Comparison of ENCODE assay signal across 8 mouse cellular contexts in genomic region chr15:78851505-78852153, GRCm38 (mm10). TPM values are rescaled to one million over a fixed set of nuclear protein-coding genes. Genes with fewer than 3 reads are reported as not detected.
DNase-seq lines count a peak whose midpoint lies in the region; ATAC-seq and TF ChIP-seq lines count a peak whose summit lies in the region.

No protein-coding gene starts in this region.

- no peak overlapping the region for H3K4me3 ChIP-seq in bone marrow macrophage, adult 2 months (ENCODE audit: insufficient read depth, low read length)
- H3K4me3 ChIP-seq in heart, embryonic 13.5 days = no peak overlapping the region
- no peak overlapping the region for H3K4me3 ChIP-seq in kidney, postnatal 0 days (replicated peaks; ENCODE audit: low read depth, low read length)
- no peak overlapping the region for H3K4me3 ChIP-seq in liver, adult 2 months (ENCODE audit: insufficient read depth, low read depth, low read length)
- H3K4me3 ChIP-seq in myocyte = no peak overlapping the region

- H3K36me3 ChIP-seq in heart, embryonic 13.5 days = peaks cover 36% of the 10 kb centered on the region
- H3K36me3 ChIP-seq in kidney, postnatal 0 days (ENCODE audit: insufficient read depth, low read length) = peaks cover 14% of the 10 kb centered on the region; the same call in 1 of the 2 replicates
- no peaks in the 10 kb centered on the region for H3K36me3 ChIP-seq in liver, adult 2 months (ENCODE audit: control insufficient read depth, insufficient read depth, low read length)
- peaks cover 26% of the 10 kb centered on the region for H3K36me3 ChIP-seq in myocyte (ENCODE audit: control insufficient read depth, insufficient read depth)

- no peak overlapping the region for H3K27ac ChIP-seq in bone marrow macrophage, adult 2 months (ENCODE audit: insufficient read depth, low read depth, low read length)
- no peak overlapping the region for H3K27ac ChIP-seq in heart, embryonic 13.5 days (replicated peaks)
- no peak overlapping the region for H3K27ac ChIP-seq in kidney, postnatal 0 days
- H3K27ac ChIP-seq in liver, adult 2 months (replicated peaks; ENCODE audit: insufficient read depth, low read depth, low read length) = no peak overlapping the region

- H3K9me3 ChIP-seq in heart, embryonic 13.5 days = no peaks in the 10 kb centered on the region
- H3K9me3 ChIP-seq in kidney, postnatal 0 days (replicated peaks; ENCODE audit: low read length) = no peaks in the 10 kb centered on the region

- TF ChIP-seq POLR2A in bone marrow macrophage, adult 2 months (IDR thresholded peaks at IDR 0.05; ENCODE audit: borderline replicate concordance, low read depth, low read length) = no peak
- TF ChIP-seq POLR2A in liver, adult 2 months (IDR thresholded peaks at IDR 0.05; ENCODE audit: extremely low read depth, insufficient read depth, low read length) = no peak
- TF ChIP-seq POLR2A in myocyte (IDR thresholded peaks at IDR 0.05; ENCODE audit: insufficient read length, low read depth) = peak; percentile 49

- DNase-seq in B cell, adult 2 months = peak; percentile 94 to 95
- DNase-seq in kidney, postnatal 0 days (ENCODE audit: low spot score) = peak; percentile 93
- peak; percentile 68 for DNase-seq in liver, adult 2 months (ENCODE audit: extremely low read depth, low read depth, low spot score)
- peak; percentile 92 to 98 for DNase-seq in spleen, postnatal 4 days (ENCODE audit: low spot score in 2 of 2)

- no peaks in the 10 kb centered on the region for H3K4me1 ChIP-seq in bone marrow macrophage, adult 2 months (ENCODE audit: control insufficient read depth, insufficient read depth, low read length)
- H3K4me1 ChIP-seq in heart, embryonic 13.5 days = peaks cover 43% of the 10 kb centered on the region
- H3K4me1 ChIP-seq in kidney, postnatal 0 days (replicated peaks; ENCODE audit: insufficient read depth, low read length) = 0 out of 2 replicates have a peak, but pooled peaks cover 3% of the 10 kb centered on the region
- peaks cover 15% of the 10 kb centered on the region for H3K4me1 ChIP-seq in liver, adult 2 months (ENCODE audit: control insufficient read depth, insufficient read depth, low read length)

- no peaks in the 10 kb centered on the region for H3K27me3 ChIP-seq in heart, embryonic 13.5 days (replicated peaks)
- H3K27me3 ChIP-seq in kidney, postnatal 0 days (ENCODE audit: insufficient read depth, low read length) = no peaks in the 10 kb centered on the region
- no peaks in the 10 kb centered on the region for H3K27me3 ChIP-seq in liver, adult 2 months (ENCODE audit: control insufficient read depth, insufficient read depth, low read length)
- H3K27me3 ChIP-seq in myocyte (ENCODE audit: control insufficient read depth, insufficient read depth, insufficient read length) = no peaks in the 10 kb centered on the region

- peak overlapping the region; percentile 37; the same call in 1 of the 2 replicates for H3K9ac ChIP-seq in heart, embryonic 13.5 days
- no peak overlapping the region for H3K9ac ChIP-seq in kidney, postnatal 0 days (ENCODE audit: low read depth, low read length)
- no peak overlapping the region for H3K9ac ChIP-seq in liver, adult 2 months (ENCODE audit: low read depth, low read length)

- peaks cover 2% of the 10 kb centered on the region; the same call in 1 of the 2 replicates for H3K79me2 ChIP-seq in liver, adult 2 months (ENCODE audit: control insufficient read depth, insufficient read depth, low read length)
- peaks cover 29% of the 10 kb centered on the region for H3K79me2 ChIP-seq in myocyte (ENCODE audit: control insufficient read depth, insufficient read depth)

- H3ac ChIP-seq in myocyte (ENCODE audit: control insufficient read depth, insufficient read length) = no peak overlapping the region

- TF ChIP-seq CTCF in bone marrow macrophage, adult 2 months (IDR thresholded peaks at IDR 0.05; ENCODE audit: low read depth, low read length) = peak; percentile 72
- TF ChIP-seq CTCF in kidney, postnatal 0 days (IDR thresholded peaks at IDR 0.05; ENCODE audit: low read depth) = peak; percentile 94
- TF ChIP-seq CTCF in liver, adult 2 months (IDR thresholded peaks at IDR 0.05; ENCODE audit: low read depth, low read length) = peak; percentile 91

- 6% methylated on average over 13 of the region's 13 CpGs for WGBS in heart, embryonic 13.5 days
- WGBS in kidney, postnatal 0 days = 13% methylated on average over 13 of the region's 13 CpGs
- WGBS in liver, adult 2 months = 8% methylated on average over 13 of the region's 13 CpGs

- ATAC-seq in erythroblast, adult 5-6 weeks (replicated peaks; ENCODE audit: low FRiP score, poor library complexity, severe bottlenecking) = peak; percentile 85
- peak; percentile 61 for ATAC-seq in heart, embryonic 13.5 days (ENCODE audit: extremely low read depth, insufficient number of reproducible peaks, low FRiP score, low TSS enrichment)
- ATAC-seq in kidney, postnatal 0 days (replicated peaks; ENCODE audit: low FRiP score, low read depth) = peak; percentile 40

- peak overlapping the region; percentile 44 for H3K4me2 ChIP-seq in heart, embryonic 13.5 days
- H3K4me2 ChIP-seq in kidney, postnatal 0 days (ENCODE audit: low read length) = no peak overlapping the region
- H3K4me2 ChIP-seq in myocyte (ENCODE audit: low read depth) = peak overlapping the region; percentile 10

TF ChIP-seq in myocyte, 11 proteins besides CTCF, POLR2A, EP300 and RAD21:
- no peak for TF ChIP-seq E2F4 (IDR thresholded peaks at IDR 0.05; ENCODE audit: insufficient read depth)
- TF ChIP-seq POLR2AphosphoS2 (IDR thresholded peaks at IDR 0.05; ENCODE audit: insufficient read length, low read depth) = peak; percentile 92

RNA-seq across cellular contexts. Expression of gene Lgals2, which starts 3.7 kb away (rescaled TPM):
- not detected in 2 replicates for polyA plus RNA-seq in bone marrow macrophage, adult 2 months (2012; ENCODE audit: insufficient read depth, insufficient read length, missing spikeins)
- not detected in 2 replicates for total RNA-seq in erythroblast, adult 5-6 weeks (2015; ENCODE audit: low replicate concordance)
- not detected in 2 replicates for total RNA-seq in erythroblast, adult 5-6 weeks (2017; ENCODE audit: low replicate concordance)
- polyA plus RNA-seq in heart, embryonic 13.5 days (2015; fragmentation: Nextera tagmentation; extraction: Ambion mirVana) = 0.82 TPM in 1 of 2 replicates, not detected in the other
- 0.91 and 1.2 TPM in 2 replicates for polyA plus RNA-seq in kidney, postnatal 0 days (2015; fragmentation: Nextera tagmentation; extraction: Ambion mirVana)
- total RNA-seq in liver, adult 2 months (2014; rRNA removed) = 0.55 TPM in 1 of 2 replicates, not detected in the other
- polyA plus RNA-seq in liver, adult 2 months (2012; rRNA removed) = 0.57 TPM in 1 of 2 replicates, not detected in the other
- polyA plus RNA-seq in myocyte (2012; fragmentation: generic; extraction: Trizol) = 2.2 TPM

RNA-seq across cellular contexts. Expression of gene Cdc42ep1, which starts 9.2 kb away (rescaled TPM):
- polyA plus RNA-seq in bone marrow macrophage, adult 2 months (2012; ENCODE audit: insufficient read depth, insufficient read length, missing spikeins) = 0.31 and 0.36 TPM in 2 replicates
- not detected in 2 replicates for total RNA-seq in erythroblast, adult 5-6 weeks (2015; ENCODE audit: low replicate concordance)
- total RNA-seq in erythroblast, adult 5-6 weeks (2017; ENCODE audit: low replicate concordance) = 0.70 TPM in 1 of 2 replicates, not detected in the other
- polyA plus RNA-seq in heart, embryonic 13.5 days (2015; fragmentation: Nextera tagmentation; extraction: Ambion mirVana) = 34.2 and 36.1 TPM in 2 replicates
- 51.4 and 57.1 TPM in 2 replicates for polyA plus RNA-seq in kidney, postnatal 0 days (2015; fragmentation: Nextera tagmentation; extraction: Ambion mirVana)
- 6.5 and 8.5 TPM in 2 replicates for total RNA-seq in liver, adult 2 months (2014; rRNA removed)
- polyA plus RNA-seq in liver, adult 2 months (2012; rRNA removed) = 39.7 and 42.7 TPM in 2 replicates
- polyA plus RNA-seq in myocyte (2012; fragmentation: generic; extraction: Trizol) = 76.0 TPM

RNA-seq across cellular contexts. Expression of gene Gga1, which starts 25.4 kb away (rescaled TPM):
- 68.7 and 76.5 TPM in 2 replicates for polyA plus RNA-seq in bone marrow macrophage, adult 2 months (2012; ENCODE audit: insufficient read depth, insufficient read length, missing spikeins)
- total RNA-seq in erythroblast, adult 5-6 weeks (2015; ENCODE audit: low replicate concordance) = 6.5 and 17.1 TPM in 2 replicates
- total RNA-seq in erythroblast, adult 5-6 weeks (2017; ENCODE audit: low replicate concordance) = 3.5 and 3.7 TPM in 2 replicates
- polyA plus RNA-seq in heart, embryonic 13.5 days (2015; fragmentation: Nextera tagmentation; extraction: Ambion mirVana) = 44.3 and 46.2 TPM in 2 replicates
- polyA plus RNA-seq in kidney, postnatal 0 days (2015; fragmentation: Nextera tagmentation; extraction: Ambion mirVana) = 41.5 and 42.8 TPM in 2 replicates
- total RNA-seq in liver, adult 2 months (2014; rRNA removed) = 4.4 and 6.4 TPM in 2 replicates
- polyA plus RNA-seq in liver, adult 2 months (2012; rRNA removed) = 34.9 and 42.7 TPM in 2 replicates
- polyA plus RNA-seq in myocyte (2012; fragmentation: generic; extraction: Trizol) = 89.3 TPM

RNA-seq across cellular contexts. Expression of gene Gm49510, which starts 47.8 kb away (rescaled TPM):
- polyA plus RNA-seq in bone marrow macrophage, adult 2 months (2012; ENCODE audit: insufficient read depth, insufficient read length, missing spikeins) = not detected in 2 replicates
- total RNA-seq in erythroblast, adult 5-6 weeks (2015; ENCODE audit: low replicate concordance) = not detected in 2 replicates
- total RNA-seq in erythroblast, adult 5-6 weeks (2017; ENCODE audit: low replicate concordance) = 0.56 and 0.77 TPM in 2 replicates
- polyA plus RNA-seq in heart, embryonic 13.5 days (2015; fragmentation: Nextera tagmentation; extraction: Ambion mirVana) = 0.20 and 0.31 TPM in 2 replicates
- polyA plus RNA-seq in kidney, postnatal 0 days (2015; fragmentation: Nextera tagmentation; extraction: Ambion mirVana) = 0.30 TPM in 1 of 2 replicates, not detected in the other
- total RNA-seq in liver, adult 2 months (2014; rRNA removed) = not detected in 2 replicates
- not detected in 2 replicates for polyA plus RNA-seq in liver, adult 2 months (2012; rRNA removed)
- polyA plus RNA-seq in myocyte (2012; fragmentation: generic; extraction: Trizol) = 0.04 TPM

RNA-seq across cellular contexts. Expression of gene Sh3bp1, which starts 47.9 kb away (rescaled TPM):
- 158 and 180 TPM in 2 replicates for polyA plus RNA-seq in bone marrow macrophage, adult 2 months (2012; ENCODE audit: insufficient read depth, insufficient read length, missing spikeins)
- 13.6 and 15.2 TPM in 2 replicates for total RNA-seq in erythroblast, adult 5-6 weeks (2015; ENCODE audit: low replicate concordance)
- 4.5 and 8.8 TPM in 2 replicates for total RNA-seq in erythroblast, adult 5-6 weeks (2017; ENCODE audit: low replicate concordance)
- 18.8 and 19.5 TPM in 2 replicates for polyA plus RNA-seq in heart, embryonic 13.5 days (2015; fragmentation: Nextera tagmentation; extraction: Ambion mirVana)
- 19.6 and 24.6 TPM in 2 replicates for polyA plus RNA-seq in kidney, postnatal 0 days (2015; fragmentation: Nextera tagmentation; extraction: Ambion mirVana)
- 0.37 and 2.3 TPM in 2 replicates for total RNA-seq in liver, adult 2 months (2014; rRNA removed)
- 3.7 and 6.0 TPM in 2 replicates for polyA plus RNA-seq in liver, adult 2 months (2012; rRNA removed)
- 11.1 TPM for polyA plus RNA-seq in myocyte (2012; fragmentation: generic; extraction: Trizol)

Comparison
In these comparisons a context has a peak if more than half of its experiments do, and no peak if none do; other contexts are left out.
1. RNA of gene Cdc42ep1, which starts 9.2 kb away (polyA plus RNA-seq): 76.0 TPM in myocyte (single experiment), 51.4 to 57.1 TPM in kidney, postnatal 0 days, 39.7 to 42.7 TPM in liver, adult 2 months and 34.2 to 36.1 TPM in heart, embryonic 13.5 days; 0.31 to 0.36 TPM in bone marrow macrophage, adult 2 months; every median in the first group is over 10 times any median in the second.
2. Peak in every context shown above with its lines, with median percentiles within 50 percentile points of each other: DNase-seq, CTCF ChIP-seq and ATAC-seq.